Mouse (Mus musculus) embryo, embryonic 11.5 days (tissue): ENCODE data around the gene Impdh2.

Source experiments
- DNase-seq: peaks from one replicate; pipeline ENCODE4 v3.0.0-alpha.2; 2012; ENCODE audit warnings: low read depth, low spot score

Impdh2 gene

GRCm38 (mm10) chr9:108569381-108570206, 9.5 kb downstream of the Impdh2 start, which contains the start of gene Dalrd3:
Dalrd3 (plus strand) TSS chr9:108569886.
- DNase-seq: peak; percentile 88

- DNase-seq: peak; percentile 71
Measured at GRCm38 (mm10) chr9:108570207-108570896, 10.3 kb downstream of the Impdh2 start.

GRCm38 (mm10) chr9:108571401-108571973, 11.4 kb downstream of the Impdh2 start:
- DNase-seq: no peak

DNA sequence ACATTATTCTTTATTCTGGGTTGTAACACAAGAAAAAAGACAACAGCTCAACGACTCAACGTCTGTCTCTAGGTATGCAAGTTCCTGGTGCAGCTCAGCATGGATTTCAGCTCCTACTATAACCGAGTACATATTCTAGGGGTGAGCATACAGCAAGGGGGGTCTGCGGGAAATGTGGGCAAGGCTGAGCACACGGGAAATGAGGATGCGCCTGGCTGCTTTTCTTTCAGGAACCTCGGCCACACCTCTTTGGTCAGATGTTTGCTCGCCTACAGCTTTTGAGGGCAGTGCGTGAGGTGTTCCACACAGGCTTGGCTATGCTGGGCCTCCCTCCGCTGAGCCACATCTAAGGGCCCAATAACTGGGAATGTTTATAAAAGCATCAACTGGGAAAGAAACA, 12.2 kb downstream of the Impdh2 start:
- DNase-seq: no peak

GRCm38 (mm10) chr9:108573774-108574690, 13.9 kb downstream of the Impdh2 start:
- no peak for DNase-seq

- no peak for DNase-seq
Measured at GRCm38 (mm10) chr9:108574921-108575320, 14.8 kb downstream of the Impdh2 start.

DNA sequence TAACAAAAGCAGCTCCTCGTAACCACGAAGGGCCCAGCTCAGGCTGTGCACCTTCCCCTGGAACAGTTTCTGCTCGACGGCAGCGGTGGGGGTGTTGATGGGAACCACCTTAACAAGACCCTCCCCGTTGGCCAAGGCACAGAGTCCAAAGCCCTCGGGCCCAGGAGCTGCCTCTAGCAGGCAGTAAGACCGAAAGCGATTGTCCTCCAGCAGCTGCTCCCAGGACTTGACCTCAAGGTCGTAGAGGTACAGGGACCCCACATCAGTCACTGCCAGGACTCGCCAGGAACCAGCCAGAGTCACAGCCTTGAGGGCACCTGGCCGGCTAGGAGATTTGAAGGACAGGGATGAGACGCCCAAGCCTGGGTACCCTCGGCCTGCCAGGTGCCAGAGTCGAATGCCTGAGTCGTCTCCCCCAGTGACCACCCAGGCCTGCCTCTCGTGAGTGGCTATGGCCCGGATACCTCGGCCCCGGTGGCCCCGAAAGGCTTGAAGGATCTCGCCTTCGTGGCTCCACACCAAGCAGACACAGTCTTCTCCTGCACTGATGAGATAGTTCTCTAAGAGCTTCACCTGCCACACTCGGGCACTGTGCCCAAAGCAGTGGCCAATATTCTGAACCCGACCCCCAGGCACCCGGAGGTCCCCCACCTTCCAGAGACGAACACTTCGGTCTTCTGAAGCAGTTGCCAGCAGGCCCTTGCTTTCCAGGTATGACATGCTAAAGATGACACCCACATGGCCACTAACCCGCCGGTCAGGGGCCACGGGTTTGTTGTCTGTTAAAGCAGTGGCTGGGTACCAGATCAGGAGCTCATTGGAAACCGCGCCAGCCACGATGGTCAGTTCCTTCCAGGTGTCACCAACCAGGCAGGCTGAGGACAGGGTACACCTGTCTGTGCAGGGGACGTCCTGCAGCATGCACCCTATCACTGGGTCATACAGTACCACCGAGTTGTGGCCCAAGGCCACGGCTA, 15.5 kb downstream of the Impdh2 start:
- DNase-seq: no peak

DNA sequence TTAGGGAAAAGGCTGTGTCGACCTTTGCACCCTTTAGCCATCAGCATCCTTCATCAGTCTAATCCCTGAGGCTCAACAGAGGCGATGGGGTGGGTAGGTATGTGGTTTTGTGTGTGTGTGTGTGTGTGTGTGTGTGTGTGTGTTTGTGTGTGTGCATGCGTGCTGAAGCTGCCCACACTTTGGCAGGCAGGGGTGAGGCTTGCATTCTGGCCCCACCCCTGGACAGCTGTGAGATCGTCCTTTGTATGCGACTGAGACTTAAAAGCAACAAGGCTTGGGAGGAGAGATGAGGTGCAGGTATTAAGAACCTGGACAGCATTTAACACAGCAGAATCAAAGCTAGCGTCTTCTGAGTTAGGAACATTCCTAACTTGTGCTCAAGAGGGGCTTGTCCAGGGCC, 16.9 kb downstream of the Impdh2 start:
- no peak for DNase-seq

DNA sequence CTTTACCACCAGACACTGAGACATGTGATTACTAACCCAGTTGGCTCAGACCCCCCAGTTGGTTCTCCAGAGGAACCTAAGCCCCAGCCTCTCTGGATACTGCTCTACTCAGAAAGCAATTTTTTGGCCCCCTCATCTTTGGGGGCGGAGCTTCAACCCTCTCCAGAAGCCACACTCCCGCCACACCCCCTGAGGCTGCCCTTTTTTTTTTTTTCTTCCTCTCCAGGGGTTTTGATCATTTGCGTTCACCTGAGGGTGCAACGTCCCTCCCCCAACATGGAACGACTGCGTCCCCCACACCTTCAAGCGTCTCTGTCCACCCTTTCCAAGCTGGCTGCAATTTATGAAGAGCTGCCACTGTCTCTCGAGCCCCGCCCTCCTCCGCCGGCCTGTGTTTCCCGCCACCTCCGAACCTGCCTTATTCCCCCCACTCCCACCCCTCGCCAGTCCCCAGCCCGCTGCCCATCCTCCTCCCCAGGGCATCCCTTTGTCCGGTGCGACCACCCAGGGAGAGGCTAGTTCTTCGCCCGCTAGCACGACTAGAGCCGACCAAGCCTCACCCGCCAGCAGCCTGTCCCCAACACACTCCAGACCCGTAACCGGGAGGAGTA, 18.0 kb downstream of the Impdh2 start:
- DNase-seq: no peak

- peak; percentile 95 for DNase-seq
Measured at GRCm38 (mm10) chr9:108578545-108579343, 18.7 kb downstream of the Impdh2 start, which contains the start of gene Wdr6. Wdr6 (minus strand) TSS chr9:108578739.

DNA sequence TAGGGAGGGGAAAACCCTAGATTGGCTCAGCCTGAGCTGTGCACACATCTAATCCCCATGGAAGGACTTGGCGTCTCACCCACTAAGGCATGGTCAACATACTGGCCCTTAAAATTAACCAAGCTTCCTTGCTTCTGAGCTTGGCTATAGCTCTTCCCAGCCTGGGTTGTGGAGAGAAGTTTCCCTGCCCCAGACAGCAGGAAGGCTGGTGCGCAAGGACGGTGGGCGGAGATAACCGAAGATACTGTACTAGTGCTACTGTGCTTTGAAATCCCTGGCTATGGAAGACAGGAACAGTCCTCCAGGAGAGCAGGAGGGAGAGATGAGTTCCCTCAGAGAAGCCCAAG, 19.2 kb downstream of the Impdh2 start:
- no peak for DNase-seq

DNA sequence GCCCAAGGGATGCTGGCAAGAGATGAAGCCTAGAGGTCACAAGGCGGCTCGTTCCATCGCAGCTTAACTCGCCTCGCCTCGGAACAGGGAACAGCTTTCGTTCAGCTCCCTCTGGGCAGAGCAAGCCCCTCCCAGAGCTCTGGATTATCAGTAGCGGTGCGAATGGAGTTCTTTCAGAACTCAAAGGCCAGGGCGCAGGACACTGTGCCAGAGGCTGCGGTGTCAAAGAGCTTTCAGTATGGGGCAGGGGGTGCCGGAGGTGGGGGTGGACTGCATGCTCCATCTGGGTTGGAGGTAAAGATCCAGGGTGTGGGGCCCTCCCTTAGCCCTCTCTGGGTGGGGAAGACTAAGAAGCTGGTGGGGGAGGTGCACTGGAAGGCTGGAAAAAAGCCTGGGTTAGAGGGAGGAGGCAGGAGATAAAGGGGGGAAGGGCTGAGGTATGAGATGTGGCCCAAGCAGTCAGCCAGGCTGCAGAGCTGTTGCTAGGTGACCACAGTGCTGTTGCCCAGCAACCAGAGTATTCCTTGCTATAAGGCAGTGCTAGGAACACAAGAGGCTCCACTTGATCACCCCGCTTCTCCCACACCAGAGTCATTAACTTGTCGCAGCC, 27.6 kb downstream of the Impdh2 start:
- DNase-seq: peak; percentile 83

GRCm38 (mm10) chr9:108589229-108589628, 29.1 kb downstream of the Impdh2 start:
- DNase-seq: no peak

DNA sequence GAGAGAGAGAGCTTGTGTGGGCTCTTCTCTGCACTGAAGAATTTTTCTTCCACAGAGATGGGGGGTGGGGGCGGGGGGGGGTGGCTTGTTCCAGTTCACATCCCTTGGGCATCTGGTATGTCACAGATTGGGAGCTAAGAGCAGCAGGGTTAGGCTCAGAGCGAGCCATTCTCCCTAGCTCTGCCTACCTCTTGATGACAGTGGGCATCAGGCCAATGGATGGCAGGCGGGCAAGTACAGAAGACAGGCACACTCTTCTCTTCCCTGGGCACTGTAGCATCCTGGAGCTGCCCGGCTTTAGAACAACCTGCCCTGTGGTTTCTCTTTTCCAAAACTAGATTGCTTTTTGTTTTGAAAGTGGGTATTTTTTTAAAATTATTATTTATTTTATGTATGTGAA, 31.4 kb downstream of the Impdh2 start:
- DNase-seq: no peak

DNA sequence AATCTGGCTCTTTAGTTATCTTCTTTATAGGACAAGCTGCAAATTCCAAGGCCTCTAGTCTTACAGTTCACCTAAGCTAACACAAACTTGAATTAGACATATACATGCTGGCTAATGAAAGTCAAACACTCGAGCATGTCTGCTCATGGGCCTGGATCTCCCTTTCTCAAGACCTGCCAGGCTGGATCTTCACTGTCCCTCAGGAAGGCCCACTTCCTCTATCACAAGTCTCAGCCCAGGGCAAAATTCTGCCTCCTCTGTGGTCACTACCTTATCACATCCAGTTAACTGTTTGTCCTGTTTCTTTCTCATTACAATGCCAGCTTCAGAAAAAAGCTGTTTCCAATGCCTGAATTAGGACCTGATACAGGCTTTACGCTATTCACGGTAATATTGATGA, 34.3 kb downstream of the Impdh2 start:
- DNase-seq: no peak

- DNase-seq: no peak
Measured at GRCm38 (mm10) chr9:108596998-108597764, 37.1 kb downstream of the Impdh2 start, which contains the start of gene P4htm. P4htm (minus strand) TSS chr9:108597667.

DNA sequence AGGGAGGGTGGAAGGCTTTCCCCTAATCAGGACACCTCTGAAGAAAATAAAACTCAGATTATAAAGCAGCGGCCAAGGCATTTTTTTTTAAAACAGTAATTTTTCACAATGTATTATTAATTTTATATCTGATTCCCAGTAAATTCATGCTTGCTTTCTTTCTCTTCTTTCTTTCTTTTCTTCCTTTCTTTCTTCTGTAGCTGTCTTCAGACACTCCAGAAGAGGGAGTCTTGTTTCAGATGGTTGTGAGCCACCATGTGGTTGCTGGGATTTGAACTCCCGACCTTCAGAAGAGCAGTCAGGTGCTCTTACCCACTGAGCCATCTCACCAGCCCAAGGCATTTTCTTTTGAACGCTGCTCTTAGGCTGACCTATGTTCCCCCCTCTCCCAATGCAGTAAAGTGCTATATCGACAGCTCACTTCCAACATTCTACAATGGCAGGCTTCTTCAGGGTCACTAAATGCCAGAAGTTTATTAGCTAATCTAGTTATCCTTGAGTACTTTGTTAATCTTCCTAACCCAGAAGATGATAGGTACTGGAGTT, 39.0 kb downstream of the Impdh2 start:
- DNase-seq: no peak

DNA sequence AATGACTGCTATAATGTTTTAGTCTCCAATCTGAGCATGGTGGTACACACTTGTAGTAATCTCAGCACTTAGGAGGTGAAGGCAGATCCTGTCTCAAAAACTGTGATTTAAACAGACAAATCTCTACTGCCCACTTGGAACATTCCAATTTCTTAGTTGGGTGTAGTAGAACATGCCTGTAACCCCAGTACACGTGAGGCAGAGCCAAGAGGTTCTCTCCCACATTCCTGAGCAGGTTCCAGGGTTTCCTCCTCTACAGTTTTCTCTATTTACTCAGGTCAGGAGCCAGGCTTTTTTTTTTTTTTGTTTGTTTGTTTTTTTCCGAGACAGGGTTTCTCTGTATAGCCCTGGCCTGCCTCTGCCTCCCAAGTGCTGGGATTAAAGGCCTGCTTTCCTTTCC, 39.9 kb downstream of the Impdh2 start:
- DNase-seq: no peak
